Mouse (Mus musculus) kidney, adult 2 months (tissue): ENCODE results near the gene Il20ra. TPM values are rescaled to one million over a fixed set of nuclear protein-coding genes. Genes with fewer than 3 reads are reported as not detected.
A peak's percentile ranks its signal among the peaks of the same experiment; 100 is the strongest.

Experiments
- DNase-seq: peaks from one replicate; pipeline ENCODE4 v3.0.0; 2021
- H3K27ac ChIP-seq: fragments of 200-500 bp; 2 replicates; pipeline ENCODE4 v1.5.1; 2012; ENCODE audit warnings: low read depth, low read length, control low read depth, inconsistent platforms; ENCODE audit not compliant: insufficient read depth
- H3K27me3 ChIP-seq: fragments of 200-500 bp; replicated peaks from 2 replicates; pipeline ENCODE4 v1.6.1; 2012; ENCODE audit warnings: mild to moderate bottlenecking, moderate library complexity, low read length, inconsistent platforms; ENCODE audit not compliant: control insufficient read depth, insufficient read depth
- H3K36me3 ChIP-seq: fragments of 200-500 bp; 2 replicates; pipeline ENCODE4 v1.6.1; 2012; ENCODE audit warnings: mild to moderate bottlenecking, moderate library complexity, low read length, inconsistent platforms; ENCODE audit not compliant: control insufficient read depth, insufficient read depth
- H3K4me1 ChIP-seq: fragments of 200-500 bp; 2 replicates; pipeline ENCODE4 v1.6.1; 2011; ENCODE audit warnings: low read length; ENCODE audit not compliant: control insufficient read depth, insufficient read depth
- H3K4me3 ChIP-seq: fragments of 200-500 bp; 2 replicates; pipeline ENCODE4 v1.5.1; 2011; ENCODE audit warnings: mild to moderate bottlenecking, low read depth, low read length, control low read depth; ENCODE audit not compliant: insufficient read depth
- CTCF ChIP-seq: fragments of 200-500 bp; conservative IDR thresholded peaks from 2 replicates; pipeline ENCODE4 v1.5.1; 2011; ENCODE audit warnings: low read depth, mild to moderate bottlenecking, control low read depth, low read length, moderate library complexity, mixed read lengths; ENCODE audit not compliant: insufficient read depth, insufficient read length
- POLR2A ChIP-seq: fragments of 200-500 bp; IDR thresholded peaks from one replicate; pipeline ENCODE4 v1.6.1; 2011; ENCODE audit warnings: low read depth, low read length, control low read depth
- WGBS: fragments of 180-500 bp; shearing (Covaris S2); methylation state at CpG from one replicate; pipeline ENCODE4 v1.1.7; 2018; 5-methylcytosine and 5-hydroxymethylcytosine counted together
- polyA plus RNA-seq: library from polyadenylated mRNA; depleted of rRNA; stranded (reverse); fragments of >200 nt; gene quantifications from 2 replicates; pipeline ENCODE4 v1.2.3, GENCODE M21; 2012; rRNA removed

Gene Il20ra
- polyA plus RNA-seq: 0.06 TPM in 1 of 2 replicates, not detected in the other

GRCm38 (mm10) chr10:19712421-19712836, at the start of gene Il20ra:
Gene Il20ra, plus strand, starts transcription at chr10:19712570.
- peak; percentile 39 for TF ChIP-seq CTCF
- TF ChIP-seq POLR2A: no peak
- no peaks in the 10 kb centered on the region for H3K4me1 ChIP-seq
- under 1% methylated on average over 29 of the region's 29 CpGs for WGBS
- 0 out of 2 replicates have a peak within 1 kb of the TSS, but pooled peaks have one; percentile 0 for H3K4me3 ChIP-seq
- no peak within 1 kb of the TSS for H3K27ac ChIP-seq
- peaks cover 2% of the 10 kb centered on the region; the same call in 1 of the 2 replicates for H3K27me3 ChIP-seq
- no peaks in the 10 kb centered on the region for H3K36me3 ChIP-seq
- peak; percentile 25 for DNase-seq

GRCm38 (mm10) chr10:19668973-19669372, 43.4 kb upstream of the Il20ra start:
- no peak for DNase-seq
- Histone ChIP-seq H3K4me1 (no peaks in the 10 kb centered on the region), H3K27ac (no peak overlapping the region), H3K27me3 (no peaks in the 10 kb centered on the region), H3K36me3 (no peaks in the 10 kb centered on the region), H3K4me3 (no peak overlapping the region)
- no peak for TF ChIP-seq POLR2A
- TF ChIP-seq CTCF: no peak
- 50% methylated on average over 5 of the region's 5 CpGs for WGBS

- Histone ChIP-seq H3K4me1 (no peaks in the 10 kb centered on the region), H3K36me3 (no peaks in the 10 kb centered on the region), H3K27me3 (no peaks in the 10 kb centered on the region), H3K4me3 (no peak overlapping the region), H3K27ac (no peak overlapping the region)
- TF ChIP-seq POLR2A (no peak), CTCF (no peak)
- DNase-seq: no peak
Observed at GRCm38 (mm10) chr10:19672015-19672414, 40.4 kb upstream of the Il20ra start.

- no peaks in the 10 kb centered on the region for H3K4me1 ChIP-seq
- TF ChIP-seq POLR2A: no peak
- no peak for TF ChIP-seq CTCF
- H3K27ac ChIP-seq: no peak overlapping the region
- no peak for DNase-seq
- 82% methylated on average over 1 of the region's 1 CpGs for WGBS
- H3K27me3 ChIP-seq: no peaks in the 10 kb centered on the region
- H3K36me3 ChIP-seq: no peaks in the 10 kb centered on the region
- H3K4me3 ChIP-seq: no peak overlapping the region
Observed at GRCm38 (mm10) chr10:19673146-19673545, 39.2 kb upstream of the Il20ra start.

- no peak for DNase-seq
- 82% methylated on average over 3 of the region's 3 CpGs for WGBS
- Histone ChIP-seq H3K4me3 (no peak overlapping the region), H3K27ac (no peak overlapping the region), H3K4me1 (no peaks in the 10 kb centered on the region), H3K36me3 (no peaks in the 10 kb centered on the region), H3K27me3 (no peaks in the 10 kb centered on the region)
- TF ChIP-seq POLR2A (no peak), CTCF (no peak)
Observed at GRCm38 (mm10) chr10:19687686-19688085, 24.7 kb upstream of the Il20ra start.

- no peak overlapping the region for H3K4me3 ChIP-seq
- H3K27ac ChIP-seq: no peak overlapping the region
- H3K4me1 ChIP-seq: no peaks in the 10 kb centered on the region
- no peaks in the 10 kb centered on the region for H3K27me3 ChIP-seq
- no peak for DNase-seq
- 49% methylated on average over 3 of the region's 3 CpGs for WGBS
- TF ChIP-seq CTCF (no peak), POLR2A (no peak)
- H3K36me3 ChIP-seq: no peaks in the 10 kb centered on the region
Observed at GRCm38 (mm10) chr10:19691287-19691686, 21.1 kb upstream of the Il20ra start.

GRCm38 (mm10) chr10:19691771-19692170, 20.6 kb upstream of the Il20ra start:
- no peak for TF ChIP-seq CTCF
- no peak for TF ChIP-seq POLR2A
- WGBS: 40% methylated on average over 13 of the region's 13 CpGs

More at GRCm38 (mm10) chr10:19691771-19692170, 20.6 kb upstream of the Il20ra start:
- no peak overlapping the region for H3K4me3 ChIP-seq
- H3K27ac ChIP-seq: no peak overlapping the region
- no peaks in the 10 kb centered on the region for H3K36me3 ChIP-seq
- peak; percentile 17 for DNase-seq
- H3K4me1 ChIP-seq: no peaks in the 10 kb centered on the region
- H3K27me3 ChIP-seq: no peaks in the 10 kb centered on the region
